Mouse (Mus musculus) right cerebral cortex, adult 18-20 months (tissue): ENCODE measurements around the gene Rhoq.

ENCODE experiments used
- DNase-seq: peaks from one replicate; pipeline ENCODE4 v3.0.0; 2022; ENCODE audit warnings: mixed read lengths

Gene Rhoq

GRCm38 (mm10) chr17:86962894-86963585 lies at the start of gene Rhoq:
Gene Rhoq, plus strand, starts transcription at chr17:86963082.
- peak; percentile 90 for DNase-seq

GRCm38 (mm10) chr17:86915540-86915939 lies 47.3 kb upstream of the Rhoq start:
- DNase-seq = no peak

- DNase-seq = no peak
Measured at GRCm38 (mm10) chr17:86917048-86917447, 45.8 kb upstream of the Rhoq start, which contains the start of gene Tmem247. Gene Tmem247, plus strand, starts transcription at chr17:86917348.

- no peak for DNase-seq
Measured at GRCm38 (mm10) chr17:86918786-86919185, 44.1 kb upstream of the Rhoq start.

GRCm38 (mm10) chr17:86919729-86920128 lies 43.2 kb upstream of the Rhoq start:
- no peak for DNase-seq

GRCm38 (mm10) chr17:86924679-86925078 lies 38.2 kb upstream of the Rhoq start:
- no peak for DNase-seq

GRCm38 (mm10) chr17:86926836-86927235 lies 36.0 kb upstream of the Rhoq start:
- no peak for DNase-seq

- DNase-seq = no peak
Measured at GRCm38 (mm10) chr17:86929355-86929754, 33.5 kb upstream of the Rhoq start.

GRCm38 (mm10) chr17:86929981-86930380 lies 32.9 kb upstream of the Rhoq start:
- DNase-seq = no peak

- no peak for DNase-seq
Measured at GRCm38 (mm10) chr17:86932896-86933295, 30.0 kb upstream of the Rhoq start.

GRCm38 (mm10) chr17:86937064-86937463 lies 25.8 kb upstream of the Rhoq start:
- no peak for DNase-seq

GRCm38 (mm10) chr17:86937497-86938155 lies 25.3 kb upstream of the Rhoq start:
- DNase-seq = peak; percentile 79

- DNase-seq = no peak
Measured at GRCm38 (mm10) chr17:86938683-86939082, 24.2 kb upstream of the Rhoq start.

- no peak for DNase-seq
Measured at GRCm38 (mm10) chr17:86942112-86942511, 20.8 kb upstream of the Rhoq start.

GRCm38 (mm10) chr17:86943158-86943557 lies 19.7 kb upstream of the Rhoq start:
- DNase-seq = no peak

- no peak for DNase-seq
Measured at GRCm38 (mm10) chr17:86946078-86946477, 16.8 kb upstream of the Rhoq start.

- no peak for DNase-seq
Measured at GRCm38 (mm10) chr17:86947840-86948796, 14.8 kb upstream of the Rhoq start, which contains the start of gene Atp6v1e2. Gene Atp6v1e2, minus strand, starts transcription at chr17:86947897.

- no peak for DNase-seq
Measured at GRCm38 (mm10) chr17:86948801-86949200, 14.1 kb upstream of the Rhoq start.

GRCm38 (mm10) chr17:86957239-86957638 lies 5.6 kb upstream of the Rhoq start:
- DNase-seq = no peak

GRCm38 (mm10) chr17:86957968-86958367 lies 4.9 kb upstream of the Rhoq start:
- DNase-seq = no peak

- DNase-seq = no peak
Measured at GRCm38 (mm10) chr17:86961301-86961841, 1.5 kb upstream of the Rhoq start.

GRCm38 (mm10) chr17:86962297-86962893 lies 487 bp upstream of the Rhoq start:
- peak; percentile 87 for DNase-seq

- DNase-seq = no peak
Measured at GRCm38 (mm10) chr17:86963586-86963902, 662 bp downstream of the Rhoq start.
